Mouse (Mus musculus): Measurements from ENCODE around the gene Mtcl1. TPM values are rescaled to one million over a fixed set of nuclear protein-coding genes. Genes with fewer than 3 reads are reported as not detected.

Mtcl1 gene
- polyA plus RNA-seq, 1 experiment from 2014 or later = 1.8 TPM

- Histone ChIP-seq H3K36me3 (ENCODE audit: control insufficient read depth, insufficient read depth, low read length) (no peaks in the 10 kb centered on the region), H3K27ac (replicated peaks) (no peak overlapping the region), H3K27me3 (ENCODE audit: control insufficient read depth, insufficient read depth, low read length) (no peaks in the 10 kb centered on the region), H3K4me3 (ENCODE audit: low read depth, low read length) (no peak overlapping the region), H3K4me1 (replicated peaks; ENCODE audit: control insufficient read depth, insufficient read depth) (peaks cover 4% of the 10 kb centered on the region), H3K4me2 (replicated peaks; ENCODE audit: low read depth) (no peak overlapping the region), H3K9me3 (ENCODE audit: control insufficient read depth, low read length) (no peaks in the 10 kb centered on the region), H3K9ac (ENCODE audit: low read length) (no peak overlapping the region)
- TF ChIP-seq EP300 (optimal IDR thresholded peaks at IDR 0.05) (no peak), CTCF (IDR thresholded peaks at IDR 0.05; ENCODE audit: low read depth) (no peak)
- 64% methylated on average over 15 of the region's 15 CpGs for WGBS
- no peak for DNase-seq (ENCODE audit: low spot score)
- ATAC-seq (ENCODE audit: low FRiP score, low TSS enrichment) = no peak
Measured at GRCm38 (mm10) chr17:66350127-66350526, 99.4 kb downstream of the Mtcl1 start.

- Histone ChIP-seq H3K9ac (ENCODE audit: low read length) (no peak overlapping the region), H3K4me1 (replicated peaks; ENCODE audit: control insufficient read depth, insufficient read depth) (no peaks in the 10 kb centered on the region; the same call in 1 of the 2 replicates), H3K9me3 (ENCODE audit: control insufficient read depth, low read length) (no peaks in the 10 kb centered on the region), H3K36me3 (ENCODE audit: control insufficient read depth, insufficient read depth, low read length) (peaks cover 3% of the 10 kb centered on the region; the same call in 1 of the 2 replicates), H3K4me3 (ENCODE audit: low read depth, low read length) (no peak overlapping the region), H3K4me2 (replicated peaks; ENCODE audit: low read depth) (no peak overlapping the region), H3K27ac (replicated peaks) (no peak overlapping the region), H3K27me3 (ENCODE audit: control insufficient read depth, insufficient read depth, low read length) (no peaks in the 10 kb centered on the region)
- ATAC-seq (ENCODE audit: low FRiP score, low TSS enrichment) (no peak), DNase-seq (ENCODE audit: low spot score) (no peak)
- TF ChIP-seq CTCF (IDR thresholded peaks at IDR 0.05; ENCODE audit: low read depth) (no peak), EP300 (optimal IDR thresholded peaks at IDR 0.05) (no peak)
- WGBS = 60% methylated on average over 11 of the region's 11 CpGs
Measured at GRCm38 (mm10) chr17:66346378-66346777, 103.2 kb downstream of the Mtcl1 start.

GRCm38 (mm10) chr17:66345680-66346079 is 103.9 kb downstream of the Mtcl1 start:
- H3K9me3 ChIP-seq (ENCODE audit: control insufficient read depth, low read length) = no peaks in the 10 kb centered on the region
- WGBS = 75% methylated on average over 15 of the region's 15 CpGs
- H3K9ac ChIP-seq (ENCODE audit: low read length) = no peak overlapping the region
- ATAC-seq (ENCODE audit: low FRiP score, low TSS enrichment) = no peak
- no peaks in the 10 kb centered on the region for H3K27me3 ChIP-seq (ENCODE audit: control insufficient read depth, insufficient read depth, low read length)
- no peaks in the 10 kb centered on the region for H3K4me1 ChIP-seq (replicated peaks; ENCODE audit: control insufficient read depth, insufficient read depth)
- no peak overlapping the region for H3K4me3 ChIP-seq (ENCODE audit: low read depth, low read length)
- peaks cover 3% of the 10 kb centered on the region; the same call in 1 of the 2 replicates for H3K36me3 ChIP-seq (ENCODE audit: control insufficient read depth, insufficient read depth, low read length)
- no peak for DNase-seq (ENCODE audit: low spot score)
- no peak for TF ChIP-seq EP300 (optimal IDR thresholded peaks at IDR 0.05)
- TF ChIP-seq CTCF (IDR thresholded peaks at IDR 0.05; ENCODE audit: low read depth) = no peak
- no peak overlapping the region for H3K4me2 ChIP-seq (replicated peaks; ENCODE audit: low read depth)
- no peak overlapping the region for H3K27ac ChIP-seq (replicated peaks)

- 92% methylated on average over 18 of the region's 18 CpGs for WGBS
- H3K4me3 ChIP-seq (ENCODE audit: low read depth, low read length) = no peak overlapping the region
- TF ChIP-seq CTCF (IDR thresholded peaks at IDR 0.05; ENCODE audit: low read depth) (no peak), EP300 (optimal IDR thresholded peaks at IDR 0.05) (no peak)
Measured at GRCm38 (mm10) chr17:66342932-66343331, 106.6 kb downstream of the Mtcl1 start.

GRCm38 (mm10) chr17:66341670-66342069 is 107.9 kb downstream of the Mtcl1 start:
- H3K9me3 ChIP-seq (ENCODE audit: control insufficient read depth, low read length) = no peaks in the 10 kb centered on the region
- TF ChIP-seq CTCF (IDR thresholded peaks at IDR 0.05; ENCODE audit: low read depth) (no peak), EP300 (optimal IDR thresholded peaks at IDR 0.05) (no peak)
- H3K27ac ChIP-seq (replicated peaks) = no peak overlapping the region
- ATAC-seq (ENCODE audit: low FRiP score, low TSS enrichment) (no peak), DNase-seq (ENCODE audit: low spot score) (no peak)
- H3K4me3 ChIP-seq (ENCODE audit: low read depth, low read length) = no peak overlapping the region
- 67% methylated on average over 6 of the region's 6 CpGs for WGBS
- H3K9ac ChIP-seq (ENCODE audit: low read length) = no peak overlapping the region
- H3K36me3 ChIP-seq (ENCODE audit: control insufficient read depth, insufficient read depth, low read length) = peaks cover 3% of the 10 kb centered on the region; the same call in 1 of the 2 replicates
- no peaks in the 10 kb centered on the region for H3K27me3 ChIP-seq (ENCODE audit: control insufficient read depth, insufficient read depth, low read length)
- no peaks in the 10 kb centered on the region for H3K4me1 ChIP-seq (replicated peaks; ENCODE audit: control insufficient read depth, insufficient read depth)
- H3K4me2 ChIP-seq (replicated peaks; ENCODE audit: low read depth) = no peak overlapping the region

More at GRCm38 (mm10) chr17:66342932-66343331, 106.6 kb downstream of the Mtcl1 start:
- Histone ChIP-seq H3K9me3 (ENCODE audit: control insufficient read depth, low read length) (no peaks in the 10 kb centered on the region), H3K9ac (ENCODE audit: low read length) (no peak overlapping the region), H3K36me3 (ENCODE audit: control insufficient read depth, insufficient read depth, low read length) (peaks cover 3% of the 10 kb centered on the region; the same call in 1 of the 2 replicates), H3K4me2 (replicated peaks; ENCODE audit: low read depth) (no peak overlapping the region), H3K4me1 (replicated peaks; ENCODE audit: control insufficient read depth, insufficient read depth) (no peaks in the 10 kb centered on the region), H3K27ac (replicated peaks) (no peak overlapping the region), H3K27me3 (ENCODE audit: control insufficient read depth, insufficient read depth, low read length) (no peaks in the 10 kb centered on the region)
- DNase-seq (ENCODE audit: low spot score) (no peak), ATAC-seq (ENCODE audit: low FRiP score, low TSS enrichment) (no peak)

GRCm38 (mm10) chr17:66340798-66341197 is 108.8 kb downstream of the Mtcl1 start:
- Histone ChIP-seq H3K4me3 (ENCODE audit: low read depth, low read length) (no peak overlapping the region), H3K27ac (replicated peaks) (no peak overlapping the region), H3K27me3 (ENCODE audit: control insufficient read depth, insufficient read depth, low read length) (no peaks in the 10 kb centered on the region), H3K36me3 (ENCODE audit: control insufficient read depth, insufficient read depth, low read length) (peaks cover 3% of the 10 kb centered on the region; the same call in 1 of the 2 replicates), H3K4me1 (replicated peaks; ENCODE audit: control insufficient read depth, insufficient read depth) (no peaks in the 10 kb centered on the region), H3K9ac (ENCODE audit: low read length) (no peak overlapping the region), H3K9me3 (ENCODE audit: control insufficient read depth, low read length) (no peaks in the 10 kb centered on the region), H3K4me2 (replicated peaks; ENCODE audit: low read depth) (no peak overlapping the region)
- DNase-seq (ENCODE audit: low spot score) (no peak), ATAC-seq (ENCODE audit: low FRiP score, low TSS enrichment) (no peak)
- 80% methylated on average over 12 of the region's 12 CpGs for WGBS
- TF ChIP-seq CTCF (IDR thresholded peaks at IDR 0.05; ENCODE audit: low read depth) = no peak
- no peak for TF ChIP-seq EP300 (optimal IDR thresholded peaks at IDR 0.05)

Measured in stomach, postnatal 0 days (tissue).